Mouse (Mus musculus): ENCODE measurements at regions not wholly inside any gene's neighbourhood (a gene's known extent, or its start where the extent isn't known, plus 50 kb on each side); places are given as distances from the start of the nearest gene placed in this dataset.

DNA sequence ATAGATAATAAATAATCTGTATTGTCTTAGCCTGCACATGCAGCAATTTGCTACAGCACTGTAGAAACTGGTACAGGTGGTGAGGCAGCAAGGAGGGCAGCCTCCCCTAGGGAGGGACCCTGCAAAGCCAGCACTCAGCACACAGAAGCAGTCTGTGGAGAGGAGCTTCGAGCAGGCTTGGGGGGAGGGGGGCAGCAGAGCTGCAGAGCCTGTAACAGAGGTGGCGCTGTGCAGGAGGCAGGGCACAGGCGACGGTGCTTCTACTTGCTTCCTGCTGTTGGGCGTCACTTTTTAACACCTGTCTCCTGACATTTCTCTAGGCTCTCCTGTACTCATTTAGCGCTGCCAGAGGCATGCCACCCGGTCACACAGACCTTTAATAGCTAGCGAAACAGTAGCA, 404.6 kb upstream of the Gm6657 start:
- peak; percentile 65; the same call in 1 of the 2 replicates for ATAC-seq
- H3K36me3 ChIP-seq (ENCODE audit: control insufficient read depth, insufficient read depth, low read length) = no peaks in the 10 kb centered on the region
- H3K9ac ChIP-seq (ENCODE audit: low read depth, low read length) = peak overlapping the region; percentile 36; the same call in 1 of the 2 replicates
- WGBS = 2% methylated on average over 8 of the region's 8 CpGs
- no peak overlapping the region for H3K27ac ChIP-seq (ENCODE audit: low read depth, low read length)
- H3K4me1 ChIP-seq (ENCODE audit: control insufficient read depth, insufficient read depth, low read depth, low read length) = peaks cover 15% of the 10 kb centered on the region
- H3K27me3 ChIP-seq (replicated peaks; ENCODE audit: control insufficient read depth, insufficient read depth, low read length) = no peaks in the 10 kb centered on the region
- peak overlapping the region; percentile 63 for H3K4me2 ChIP-seq (ENCODE audit: low read length)
- H3K9me3 ChIP-seq (ENCODE audit: control insufficient read depth, low read length) = no peaks in the 10 kb centered on the region
- H3K4me3 ChIP-seq (ENCODE audit: low read length) = peak overlapping the region; percentile 28

DNA sequence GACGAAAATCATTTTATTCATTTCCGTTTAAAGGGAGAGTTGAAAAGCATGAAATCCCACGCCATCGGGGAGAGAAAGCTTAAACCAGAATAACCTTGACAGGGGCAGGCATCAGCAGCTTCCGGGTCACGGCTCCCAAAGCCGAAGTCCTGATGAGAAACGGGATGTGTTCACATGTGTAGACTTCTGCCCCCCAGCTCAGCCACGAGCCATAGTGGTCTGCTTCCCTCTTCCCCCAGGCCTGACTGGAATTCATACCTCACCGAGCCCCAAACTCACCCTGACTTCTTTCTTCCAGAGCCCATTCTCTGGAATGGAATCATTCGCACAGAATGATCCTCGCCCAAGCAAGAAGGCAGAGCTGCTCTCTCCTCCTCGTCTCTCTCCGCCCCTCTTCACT, 404.2 kb upstream of the Gm6657 start:
- Histone ChIP-seq H3K9me3 (ENCODE audit: control insufficient read depth, low read length) (no peaks in the 10 kb centered on the region), H3K9ac (ENCODE audit: low read depth, low read length) (peak overlapping the region; percentile 36; the same call in 1 of the 2 replicates), H3K36me3 (ENCODE audit: control insufficient read depth, insufficient read depth, low read length) (no peaks in the 10 kb centered on the region), H3K4me3 (ENCODE audit: low read length) (peak overlapping the region; percentile 28), H3K4me1 (ENCODE audit: control insufficient read depth, insufficient read depth, low read depth, low read length) (peaks cover 15% of the 10 kb centered on the region), H3K4me2 (ENCODE audit: low read length) (peak overlapping the region; percentile 63), H3K27ac (ENCODE audit: low read depth, low read length) (no peak overlapping the region), H3K27me3 (replicated peaks; ENCODE audit: control insufficient read depth, insufficient read depth, low read length) (no peaks in the 10 kb centered on the region)
- ATAC-seq = no peak
- WGBS = 16% methylated on average over 14 of the region's 14 CpGs

DNA sequence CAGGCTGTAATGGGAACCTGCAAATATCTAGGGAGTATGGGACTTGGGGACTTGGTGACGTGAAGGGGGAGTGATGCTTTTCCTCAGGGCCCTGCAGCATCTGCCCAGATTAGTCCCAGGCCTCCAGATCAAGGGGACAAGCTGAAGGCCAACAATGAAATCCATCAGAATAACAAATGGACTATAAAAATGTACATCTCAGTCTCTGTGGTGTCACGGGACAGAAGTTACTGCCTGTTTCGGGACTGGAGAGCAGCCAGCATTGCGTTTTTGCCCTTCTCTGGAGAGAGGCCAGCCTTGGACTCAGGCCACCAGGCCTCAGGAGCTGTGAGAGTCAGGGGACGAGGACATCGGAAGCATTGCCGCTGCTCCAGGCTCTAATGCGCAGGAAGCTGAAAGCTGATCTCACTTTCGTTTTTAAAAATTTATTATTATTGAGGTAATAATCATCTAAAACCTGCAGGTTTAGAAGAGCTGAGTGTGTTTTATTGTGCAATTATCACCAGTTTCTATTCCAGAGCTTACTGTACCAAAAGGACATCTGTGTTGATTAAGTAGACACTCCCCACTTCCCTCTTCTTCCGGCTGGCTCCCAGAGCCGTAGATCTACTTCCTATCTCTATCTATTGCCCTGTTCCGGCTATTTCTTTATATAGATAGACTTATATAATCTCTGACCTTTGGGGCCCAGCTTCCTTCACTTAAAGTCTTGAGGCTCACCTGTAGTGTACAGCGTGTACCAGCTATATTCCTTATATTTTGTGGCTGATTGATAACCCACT, 403.0 kb upstream of the Gm6657 start:
- H3K9me3 ChIP-seq (ENCODE audit: control insufficient read depth, low read length) = no peaks in the 10 kb centered on the region
- H3K4me2 ChIP-seq (ENCODE audit: low read length) = no peak overlapping the region
- H3K27ac ChIP-seq (ENCODE audit: low read depth, low read length) = no peak overlapping the region
- ATAC-seq = peak; percentile 35; the same call in 1 of the 2 replicates
- no peak overlapping the region for H3K9ac ChIP-seq (ENCODE audit: low read depth, low read length)
- 61% methylated on average over 13 of the region's 13 CpGs for WGBS
- H3K36me3 ChIP-seq (ENCODE audit: control insufficient read depth, insufficient read depth, low read length) = no peaks in the 10 kb centered on the region
- peaks cover 15% of the 10 kb centered on the region for H3K4me1 ChIP-seq (ENCODE audit: control insufficient read depth, insufficient read depth, low read depth, low read length)
- no peak overlapping the region for H3K4me3 ChIP-seq (ENCODE audit: low read length)
- H3K27me3 ChIP-seq (replicated peaks; ENCODE audit: control insufficient read depth, insufficient read depth, low read length) = no peaks in the 10 kb centered on the region

DNA sequence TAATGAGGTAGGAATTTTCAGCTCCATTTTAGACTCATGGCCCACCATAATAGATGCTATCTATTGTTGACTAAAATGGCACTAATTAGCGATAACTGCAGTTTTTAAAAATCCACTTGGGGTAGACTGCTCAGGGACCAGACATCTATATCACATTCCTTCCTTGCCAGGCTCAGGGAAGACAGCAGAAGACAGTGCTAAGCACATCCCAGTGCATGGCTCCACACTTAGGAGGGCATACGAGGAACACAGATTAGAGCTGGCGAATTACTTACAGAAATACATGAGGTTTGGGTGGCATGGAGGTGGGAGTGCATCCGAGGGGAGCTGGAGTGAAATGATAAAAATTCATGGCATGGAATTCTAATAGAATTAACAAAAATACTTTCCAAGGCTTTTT, 395.5 kb upstream of the Gm6657 start:
- H3K9me3 ChIP-seq (ENCODE audit: control insufficient read depth, low read length) = no peaks in the 10 kb centered on the region
- H3K27me3 ChIP-seq (replicated peaks; ENCODE audit: control insufficient read depth, insufficient read depth, low read length) = no peaks in the 10 kb centered on the region
- no peaks in the 10 kb centered on the region for H3K36me3 ChIP-seq (ENCODE audit: control insufficient read depth, insufficient read depth, low read length)
- H3K27ac ChIP-seq (ENCODE audit: low read depth, low read length) = no peak overlapping the region
- H3K9ac ChIP-seq (ENCODE audit: low read depth, low read length) = no peak overlapping the region
- no peak overlapping the region for H3K4me3 ChIP-seq (ENCODE audit: low read length)
- ATAC-seq = no peak
- no peaks in the 10 kb centered on the region for H3K4me1 ChIP-seq (ENCODE audit: control insufficient read depth, insufficient read depth, low read depth, low read length)
- 72% methylated on average over 4 of the region's 4 CpGs for WGBS
- H3K4me2 ChIP-seq (ENCODE audit: low read length) = no peak overlapping the region

DNA sequence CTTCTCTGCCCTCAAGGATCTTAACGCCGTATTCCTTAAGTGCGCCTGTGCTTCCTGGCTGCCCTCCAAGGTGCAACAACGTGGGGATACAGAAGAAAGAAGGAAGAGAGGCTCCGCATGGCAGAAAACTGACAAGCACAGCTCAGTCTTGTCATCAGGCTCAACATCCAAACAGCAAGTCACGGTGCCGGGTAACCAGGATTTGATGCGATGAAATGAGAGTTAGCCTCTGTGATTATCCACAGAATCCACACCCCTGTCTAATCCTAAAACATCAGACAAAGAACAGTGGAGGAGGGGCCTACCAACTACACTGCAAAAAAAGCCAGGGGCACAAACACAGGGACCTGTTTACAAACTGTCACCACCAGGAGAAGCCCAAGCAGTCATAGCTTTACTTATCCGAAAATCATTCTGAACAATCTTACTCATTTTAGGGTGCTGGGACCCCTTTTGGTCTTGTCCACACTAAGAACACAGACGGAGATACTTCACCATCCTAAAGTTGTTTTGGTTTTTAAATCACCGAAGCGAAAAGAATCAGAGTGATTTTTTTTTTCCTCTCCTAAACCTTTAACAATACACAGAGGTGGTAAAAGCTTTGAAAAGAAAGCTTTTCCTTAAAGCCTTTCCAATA, 394.8 kb upstream of the Gm6657 start:
- H3K4me2 ChIP-seq (ENCODE audit: low read length) = peak overlapping the region; percentile 3; the same call in 1 of the 2 replicates

DNA sequence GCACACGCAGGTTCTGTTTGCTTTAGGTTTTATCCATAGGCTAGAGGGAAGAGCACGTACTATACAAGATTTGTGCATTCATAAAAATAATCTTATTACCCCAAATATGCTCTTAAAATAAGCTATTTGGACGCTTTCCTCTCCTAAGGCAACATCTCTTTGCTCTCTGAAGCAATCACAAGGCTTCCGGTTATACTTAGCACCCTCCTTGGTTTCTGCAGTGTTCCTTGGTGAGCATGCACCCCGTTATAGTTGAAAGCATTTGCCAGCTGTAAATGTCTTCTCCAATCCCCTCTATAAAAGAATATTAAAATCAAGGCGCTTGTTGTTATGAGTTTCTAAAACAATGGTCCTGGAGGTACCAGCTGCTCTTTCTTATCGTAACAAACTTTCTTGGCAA, 386.4 kb upstream of the Gm6657 start:
- Histone ChIP-seq H3K4me2 (ENCODE audit: low read length) (no peak overlapping the region), H3K27me3 (replicated peaks; ENCODE audit: control insufficient read depth, insufficient read depth, low read length) (no peaks in the 10 kb centered on the region), H3K27ac (ENCODE audit: low read depth, low read length) (no peak overlapping the region), H3K4me1 (ENCODE audit: control insufficient read depth, insufficient read depth, low read depth, low read length) (no peaks in the 10 kb centered on the region), H3K9ac (ENCODE audit: low read depth, low read length) (no peak overlapping the region), H3K4me3 (ENCODE audit: low read length) (no peak overlapping the region), H3K36me3 (ENCODE audit: control insufficient read depth, insufficient read depth, low read length) (no peaks in the 10 kb centered on the region), H3K9me3 (ENCODE audit: control insufficient read depth, low read length) (no peaks in the 10 kb centered on the region)
- 85% methylated on average over 7 of the region's 7 CpGs for WGBS
- ATAC-seq = no peak

More for the DNA sequence above, 394.8 kb upstream of the Gm6657 start:
- Histone ChIP-seq H3K36me3 (ENCODE audit: control insufficient read depth, insufficient read depth, low read length) (no peaks in the 10 kb centered on the region), H3K27me3 (replicated peaks; ENCODE audit: control insufficient read depth, insufficient read depth, low read length) (no peaks in the 10 kb centered on the region), H3K4me3 (ENCODE audit: low read length) (no peak overlapping the region), H3K27ac (ENCODE audit: low read depth, low read length) (no peak overlapping the region), H3K9ac (ENCODE audit: low read depth, low read length) (no peak overlapping the region; the same call in 1 of the 2 replicates), H3K4me1 (ENCODE audit: control insufficient read depth, insufficient read depth, low read depth, low read length) (no peaks in the 10 kb centered on the region), H3K9me3 (ENCODE audit: control insufficient read depth, low read length) (no peaks in the 10 kb centered on the region)
- ATAC-seq = no peak
- WGBS = 46% methylated on average over 12 of the region's 12 CpGs

DNA sequence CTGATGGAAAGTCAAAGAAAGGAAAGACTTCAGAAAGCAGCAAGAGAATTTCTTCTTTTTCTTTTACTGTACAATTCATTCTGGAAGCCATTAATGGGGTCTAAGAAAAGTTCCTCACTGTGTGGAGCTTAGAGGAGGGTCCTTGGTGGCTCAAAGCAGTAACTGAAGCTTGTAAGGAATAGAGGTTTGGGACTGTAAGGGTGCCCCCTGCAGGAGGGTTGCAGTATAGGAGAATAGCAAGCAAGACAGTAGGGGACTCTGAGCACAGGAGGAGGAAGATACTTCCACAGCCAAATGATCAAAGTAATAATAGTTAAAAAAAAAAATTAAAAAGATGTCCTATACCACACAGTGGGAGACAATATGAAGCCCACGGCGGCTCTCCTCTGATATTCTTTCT, 382.8 kb upstream of the Gm6657 start:
- 38% methylated on average over 2 of the region's 2 CpGs for WGBS
- no peaks in the 10 kb centered on the region for H3K27me3 ChIP-seq (replicated peaks; ENCODE audit: control insufficient read depth, insufficient read depth, low read length)
- H3K4me2 ChIP-seq (ENCODE audit: low read length) = no peak overlapping the region
- no peak overlapping the region for H3K27ac ChIP-seq (ENCODE audit: low read depth, low read length)
- no peaks in the 10 kb centered on the region for H3K4me1 ChIP-seq (ENCODE audit: control insufficient read depth, insufficient read depth, low read depth, low read length)
- ATAC-seq = no peak
- H3K4me3 ChIP-seq (ENCODE audit: low read length) = no peak overlapping the region
- no peak overlapping the region for H3K9ac ChIP-seq (ENCODE audit: low read depth, low read length)
- no peaks in the 10 kb centered on the region for H3K36me3 ChIP-seq (ENCODE audit: control insufficient read depth, insufficient read depth, low read length)
- no peaks in the 10 kb centered on the region for H3K9me3 ChIP-seq (ENCODE audit: control insufficient read depth, low read length)

DNA sequence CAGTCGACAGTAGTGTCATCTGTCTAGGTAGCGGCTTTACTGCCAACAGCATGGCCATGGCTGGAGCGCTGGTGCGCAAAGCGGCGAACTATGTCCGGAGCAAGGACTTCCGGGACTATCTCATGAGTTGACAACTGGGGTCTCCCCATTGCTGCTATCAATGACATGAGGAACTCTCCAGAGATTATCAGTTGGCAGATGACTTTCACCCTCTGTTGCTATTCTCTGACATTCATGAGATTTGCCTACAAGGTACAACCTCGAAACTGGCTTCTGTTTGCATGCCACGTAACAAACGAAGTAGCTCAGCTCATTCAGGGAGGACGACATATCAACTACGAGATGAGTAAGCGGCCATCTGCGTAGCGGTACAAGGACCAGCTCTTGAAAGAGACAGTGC, 374.6 kb upstream of the Gm6657 start:
- Histone ChIP-seq H3K27me3 (replicated peaks; ENCODE audit: control insufficient read depth, insufficient read depth, low read length) (no peaks in the 10 kb centered on the region), H3K4me3 (ENCODE audit: low read length) (no peak overlapping the region), H3K27ac (ENCODE audit: low read depth, low read length) (no peak overlapping the region), H3K9ac (ENCODE audit: low read depth, low read length) (no peak overlapping the region), H3K4me1 (ENCODE audit: control insufficient read depth, insufficient read depth, low read depth, low read length) (no peaks in the 10 kb centered on the region), H3K4me2 (ENCODE audit: low read length) (no peak overlapping the region), H3K9me3 (ENCODE audit: control insufficient read depth, low read length) (no peaks in the 10 kb centered on the region), H3K36me3 (ENCODE audit: control insufficient read depth, insufficient read depth, low read length) (no peaks in the 10 kb centered on the region)
- ATAC-seq = no peak
- WGBS = 96% methylated on average over 16 of the region's 16 CpGs

DNA sequence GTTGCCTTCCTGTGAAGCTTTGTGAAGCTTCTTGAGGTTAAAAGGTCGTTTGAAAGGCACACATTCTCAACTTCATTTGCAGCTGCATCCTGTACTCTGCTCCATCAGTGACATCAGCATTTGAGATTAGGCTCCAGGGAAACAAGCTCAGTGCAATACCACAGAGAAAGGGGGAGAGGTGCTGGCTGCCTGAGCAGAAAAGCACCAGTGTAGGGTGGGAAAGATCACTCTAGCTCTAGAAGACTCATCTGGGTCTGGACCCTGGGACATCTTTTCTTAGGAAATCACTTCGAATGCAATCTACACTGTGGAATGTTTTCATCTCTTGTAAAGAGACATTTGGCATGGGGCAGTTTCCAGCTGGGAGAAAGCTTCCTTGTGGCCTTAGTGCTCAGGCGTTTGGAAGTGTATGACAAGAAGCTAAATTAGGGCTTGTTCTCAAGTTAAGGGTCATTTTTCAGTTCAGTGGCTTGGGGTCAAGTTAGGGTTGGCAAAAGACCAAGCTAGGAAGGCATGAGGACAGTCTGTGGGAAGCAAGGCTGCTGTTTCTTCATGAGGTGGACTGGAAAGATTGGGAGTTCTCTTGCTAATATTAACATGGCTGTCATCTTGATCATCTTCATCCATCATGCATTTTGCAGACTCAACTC, 370.5 kb upstream of the Gm6657 start:
- Histone ChIP-seq H3K4me1 (ENCODE audit: control insufficient read depth, insufficient read depth, low read depth, low read length) (no peaks in the 10 kb centered on the region), H3K9me3 (ENCODE audit: control insufficient read depth, low read length) (peaks cover 5% of the 10 kb centered on the region; the same call in 1 of the 2 replicates), H3K4me2 (ENCODE audit: low read length) (no peak overlapping the region), H3K9ac (ENCODE audit: low read depth, low read length) (no peak overlapping the region), H3K27me3 (replicated peaks; ENCODE audit: control insufficient read depth, insufficient read depth, low read length) (no peaks in the 10 kb centered on the region), H3K4me3 (ENCODE audit: low read length) (no peak overlapping the region), H3K36me3 (ENCODE audit: control insufficient read depth, insufficient read depth, low read length) (no peaks in the 10 kb centered on the region), H3K27ac (ENCODE audit: low read depth, low read length) (no peak overlapping the region)
- ATAC-seq = no peak
- 43% methylated on average over 3 of the region's 3 CpGs for WGBS

All from hindbrain, embryonic 16.5 days (tissue).